Mouse (Mus musculus) cerebellum, postnatal 14 days (tissue): ENCODE results near the gene Gm9944.
A peak's percentile ranks its signal among the peaks of the same experiment; 100 is the strongest.

Experiments
- DNase-seq, 2 experiments: peaks; one replicate each; pipeline ENCODE4 v3.0.0; 2021; ENCODE audit warnings: mixed read lengths in 2 of 2

The Gm9944 gene

GRCm38 (mm10) chr4:144453217-144453616 lies at the start of gene Gm9944:
Gm9944 (minus strand) TSS chr4:144453317.
- DNase-seq, result no peak

- no peak for DNase-seq
Observed at GRCm38 (mm10) chr4:144493331-144493730, 40.2 kb upstream of the Gm9944 start.

- no peak for DNase-seq
Observed at GRCm38 (mm10) chr4:144468091-144468490, 15.0 kb upstream of the Gm9944 start.

- no peak for DNase-seq
Observed at GRCm38 (mm10) chr4:144465206-144465605, 12.1 kb upstream of the Gm9944 start.

- no peak for DNase-seq
Observed at GRCm38 (mm10) chr4:144463656-144464055, 10.5 kb upstream of the Gm9944 start, which contains the start of gene Aadacl3. Aadacl3 (minus strand) TSS chr4:144463756.

GRCm38 (mm10) chr4:144448546-144448945 lies 4.6 kb downstream of the Gm9944 start:
- no peak for DNase-seq

GRCm38 (mm10) chr4:144441582-144441981 lies 11.5 kb downstream of the Gm9944 start:
- no peak for DNase-seq

- DNase-seq, result no peak
Observed at GRCm38 (mm10) chr4:144441095-144441494, 12.0 kb downstream of the Gm9944 start.

- no peak for DNase-seq
Observed at GRCm38 (mm10) chr4:144438672-144439071, 14.4 kb downstream of the Gm9944 start, which contains the start of gene 1700012P22Rik. 1700012P22Rik (minus strand) TSS chr4:144438772.

- DNase-seq, result no peak
Observed at GRCm38 (mm10) chr4:144433216-144433615, 19.9 kb downstream of the Gm9944 start.

GRCm38 (mm10) chr4:144430723-144431122 lies 22.4 kb downstream of the Gm9944 start:
- no peak for DNase-seq

- peak; percentile 0 to 9 for DNase-seq
Observed at GRCm38 (mm10) chr4:144428868-144429267, 24.2 kb downstream of the Gm9944 start.

GRCm38 (mm10) chr4:144424590-144424989 lies 28.5 kb downstream of the Gm9944 start:
- no peak for DNase-seq

GRCm38 (mm10) chr4:144420644-144421043 lies 32.5 kb downstream of the Gm9944 start:
- no peak for DNase-seq

GRCm38 (mm10) chr4:144408290-144408689 lies 44.8 kb downstream of the Gm9944 start, which contains the start of gene Pramef12:
Pramef12 (minus strand) TSS chr4:144408464.
- no peak for DNase-seq

GRCm38 (mm10) chr4:144406261-144406660 lies 46.9 kb downstream of the Gm9944 start:
- no peak for DNase-seq

- DNase-seq, result no peak
Observed at GRCm38 (mm10) chr4:144404456-144405086, 48.5 kb downstream of the Gm9944 start.
